Mouse (Mus musculus) erythroblast, embryonic 14.5 days (primary cell): ENCODE measurements around the gene Xpnpep1. TPM values are rescaled to one million over a fixed set of nuclear protein-coding genes. Genes with fewer than 3 reads are reported as not detected.

ENCODE experiments used
- H3K27me3 ChIP-seq: 2 replicates; pipeline ENCODE4 v1.6.1; 2012; ENCODE audit warnings: inconsistent platforms; ENCODE audit not compliant: control insufficient read depth
- H3K36me3 ChIP-seq: 2 replicates; pipeline ENCODE4 v1.6.1; 2012; ENCODE audit warnings: mild to moderate bottlenecking, inconsistent platforms; ENCODE audit not compliant: control insufficient read depth
- H3K4me1 ChIP-seq: 2 replicates; pipeline ENCODE4 v1.6.1; 2012; ENCODE audit warnings: inconsistent platforms; ENCODE audit not compliant: control insufficient read depth
- H3K4me3 ChIP-seq: replicated peaks from 2 replicates; pipeline ENCODE3; 2012; ENCODE audit warnings: moderate library complexity, mild to moderate bottlenecking, inconsistent platforms
- H3K9me3 ChIP-seq: 2 replicates; pipeline ENCODE4 v1.6.1; 2012; ENCODE audit warnings: low read length, inconsistent platforms, mixed read lengths; ENCODE audit not compliant: control insufficient read depth
- GATA1 ChIP-seq: IDR thresholded peaks from 2 replicates; pipeline ENCODE4 v1.6.1; 2012; ENCODE audit warnings: low read length, inconsistent platforms, mixed read lengths
- TAL1 ChIP-seq: IDR thresholded peaks from 3 replicates; pipeline ENCODE4 v1.6.1; 2012; ENCODE audit warnings: low read length, inconsistent platforms, mixed read lengths
- polyA plus RNA-seq: library from polyadenylated mRNA; stranded (reverse); fragments of >175 nt; gene quantifications from 2 replicates; pipeline ENCODE4 v1.2.3, GENCODE M21; 2012

Xpnpep1 gene
- polyA plus RNA-seq, 1 experiment, result 5.7 TPM

DNA sequence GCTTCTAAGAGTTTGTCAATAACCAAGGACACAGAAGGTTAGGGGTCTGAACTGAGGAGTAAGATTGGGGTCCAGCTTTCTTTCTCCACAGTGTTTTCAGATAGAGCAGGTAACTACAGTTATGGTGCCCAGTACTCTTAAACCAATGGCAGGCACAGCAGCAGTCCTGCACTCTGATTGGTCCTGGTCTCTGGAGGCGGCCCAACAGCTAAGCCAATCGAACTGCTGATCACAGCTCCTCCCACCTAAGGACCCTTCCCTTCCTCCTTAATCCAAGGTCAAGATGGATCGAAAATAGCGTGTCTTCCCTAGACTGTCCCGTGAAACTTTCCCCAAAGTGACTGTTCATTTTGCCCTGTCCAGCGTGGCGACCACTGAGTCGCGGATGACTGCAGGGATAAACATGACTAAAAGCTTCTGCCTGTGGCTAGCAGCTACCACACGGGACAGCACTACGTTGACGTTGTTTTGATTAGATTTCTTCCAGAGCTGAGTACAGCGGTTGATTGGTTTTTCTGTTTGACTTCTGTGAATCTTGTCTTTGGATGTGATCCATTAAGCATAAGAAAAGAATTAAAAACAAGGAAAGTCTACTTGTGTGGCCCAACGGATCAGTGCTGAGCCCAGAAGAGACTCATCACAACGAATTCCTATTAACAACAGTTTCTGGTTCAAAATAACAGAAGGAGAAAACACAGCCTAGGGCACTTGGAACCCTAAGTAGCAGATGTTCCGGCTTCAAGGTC, 18.1 kb upstream of the Xpnpep1 start:
- Histone ChIP-seq H3K36me3 (peaks cover 3% of the 10 kb centered on the region; the same call in 1 of the 2 replicates), H3K9me3 (no peaks in the 10 kb centered on the region), H3K4me1 (peaks cover 35% of the 10 kb centered on the region), H3K27me3 (no peaks in the 10 kb centered on the region), H3K4me3 (no peak overlapping the region)
- TF ChIP-seq GATA1, result no peak
- TF ChIP-seq TAL1, result no peak

DNA sequence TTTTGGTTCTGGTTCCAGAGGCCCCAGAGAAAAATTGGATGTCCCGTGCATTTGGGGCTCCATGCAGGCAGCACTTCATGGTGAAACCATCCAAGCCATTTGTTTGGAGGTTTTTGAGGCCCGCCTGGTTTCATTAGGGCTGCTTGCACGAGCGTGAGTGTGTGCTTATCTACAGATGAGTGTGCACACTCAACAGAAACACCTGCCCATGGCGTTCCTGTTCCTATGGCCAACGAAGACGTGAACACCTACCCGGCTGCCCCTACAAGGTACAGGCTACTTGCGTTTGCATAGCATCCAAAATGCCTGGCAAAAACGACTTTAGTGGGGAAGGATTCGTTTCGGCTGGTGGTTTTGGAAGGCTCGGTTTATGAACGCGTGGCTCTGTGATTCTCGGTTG, 13.3 kb upstream of the Xpnpep1 start:
- Histone ChIP-seq H3K4me3 (no peak overlapping the region), H3K27me3 (no peaks in the 10 kb centered on the region), H3K4me1 (peaks cover 31% of the 10 kb centered on the region), H3K9me3 (peaks cover 4% of the 10 kb centered on the region), H3K36me3 (peaks cover 3% of the 10 kb centered on the region; the same call in 1 of the 2 replicates)
- no peak for TF ChIP-seq TAL1
- TF ChIP-seq GATA1, result no peak

DNA sequence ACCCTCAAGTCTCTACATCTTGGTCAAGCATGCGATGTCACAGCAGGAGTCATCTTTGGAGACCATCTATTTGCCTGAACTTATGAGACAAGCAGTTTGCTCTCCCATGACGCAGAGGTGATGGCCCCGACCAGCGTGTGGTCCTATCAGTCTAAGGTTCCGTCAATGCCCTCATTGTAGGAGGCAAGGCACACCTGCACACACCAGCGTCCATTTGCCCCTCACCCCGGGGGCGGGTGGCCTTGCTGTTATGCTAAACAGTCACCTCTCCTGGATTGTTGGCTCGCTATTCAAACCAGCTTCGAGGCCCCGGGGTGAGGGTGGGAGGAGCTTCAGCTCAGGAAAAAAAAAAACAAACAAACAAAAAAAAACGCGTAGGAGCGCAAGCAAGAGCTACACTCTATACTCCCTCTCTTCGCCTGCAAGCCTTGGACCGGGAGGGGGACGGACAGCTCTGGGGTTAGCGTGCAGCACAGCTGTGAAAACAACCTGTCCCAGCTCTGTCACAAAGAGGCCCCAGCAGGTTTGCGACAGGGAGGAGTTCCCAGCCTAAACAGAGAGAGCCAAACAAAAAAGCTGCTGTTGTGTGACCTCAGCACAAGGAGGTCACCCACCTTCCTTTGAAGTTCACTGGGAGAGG, 12.1 kb upstream of the Xpnpep1 start:
- Histone ChIP-seq H3K4me3 (peak overlapping the region; percentile 54), H3K27me3 (no peaks in the 10 kb centered on the region), H3K36me3 (no peaks in the 10 kb centered on the region), H3K9me3 (peaks cover 4% of the 10 kb centered on the region), H3K4me1 (peaks cover 25% of the 10 kb centered on the region)
- TF ChIP-seq TAL1 (no peak), GATA1 (no peak)

DNA sequence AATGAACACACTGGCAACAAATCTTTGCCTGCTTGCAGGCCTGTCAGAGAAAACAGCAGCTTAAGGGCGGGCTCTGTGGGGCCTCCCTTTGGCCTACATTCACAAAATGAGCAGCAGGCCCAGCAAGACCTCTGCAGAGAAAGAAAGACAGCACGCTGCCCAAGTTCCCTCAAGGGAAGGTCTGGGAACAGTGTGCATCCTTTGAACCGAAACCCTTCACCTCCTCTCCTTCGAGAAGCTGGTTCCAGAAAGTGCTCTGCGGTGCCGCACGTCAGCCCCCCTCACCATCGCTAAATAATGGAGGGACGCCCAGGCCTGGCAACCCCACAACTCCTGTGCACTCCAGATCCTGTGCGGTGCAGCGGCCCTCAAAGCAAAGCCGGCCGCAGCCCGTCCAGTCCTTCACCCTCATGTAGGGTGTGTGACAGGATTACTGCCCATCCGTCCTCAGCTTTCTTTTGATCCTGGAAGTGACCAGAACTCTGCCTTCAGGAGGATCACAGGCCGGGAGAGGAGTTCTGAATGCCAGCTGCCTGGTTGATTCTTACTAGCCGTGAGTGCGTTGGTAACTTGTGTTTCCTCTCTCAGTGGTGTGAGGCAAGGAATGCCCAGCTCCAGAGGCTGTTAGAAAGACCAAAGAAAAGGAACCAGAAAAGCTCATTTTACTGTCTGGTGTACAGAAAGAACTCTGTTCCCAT, 11.4 kb upstream of the Xpnpep1 start:
- TF ChIP-seq TAL1 (no peak), GATA1 (no peak)
- Histone ChIP-seq H3K27me3 (no peaks in the 10 kb centered on the region), H3K36me3 (no peaks in the 10 kb centered on the region), H3K4me1 (peaks cover 25% of the 10 kb centered on the region), H3K9me3 (peaks cover 4% of the 10 kb centered on the region), H3K4me3 (no peak overlapping the region)

DNA sequence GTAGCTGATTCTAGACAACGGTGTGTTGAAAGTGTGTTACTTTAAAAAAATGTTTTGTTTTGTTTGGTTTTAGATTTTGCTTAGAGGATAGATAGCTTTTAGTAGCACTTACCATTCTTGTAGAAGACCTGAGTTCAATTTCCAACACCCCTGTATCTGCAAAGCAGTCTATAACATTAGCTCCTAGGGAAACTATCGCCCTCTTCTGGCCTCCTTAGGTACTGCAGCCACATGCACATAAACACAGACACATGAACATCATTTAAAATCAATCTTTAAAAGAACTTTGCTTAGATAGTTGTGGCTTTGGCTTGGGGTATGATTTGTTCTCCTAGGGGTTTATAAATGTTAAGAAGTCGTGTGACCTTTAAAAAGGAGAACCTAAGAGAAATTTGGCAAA, 10.1 kb upstream of the Xpnpep1 start:
- no peaks in the 10 kb centered on the region for H3K36me3 ChIP-seq
- no peak overlapping the region for H3K4me3 ChIP-seq
- TF ChIP-seq TAL1 (no peak), GATA1 (no peak)
- H3K27me3 ChIP-seq, result no peaks in the 10 kb centered on the region
- peaks cover 25% of the 10 kb centered on the region for H3K4me1 ChIP-seq
- H3K9me3 ChIP-seq, result peaks cover 4% of the 10 kb centered on the region

DNA sequence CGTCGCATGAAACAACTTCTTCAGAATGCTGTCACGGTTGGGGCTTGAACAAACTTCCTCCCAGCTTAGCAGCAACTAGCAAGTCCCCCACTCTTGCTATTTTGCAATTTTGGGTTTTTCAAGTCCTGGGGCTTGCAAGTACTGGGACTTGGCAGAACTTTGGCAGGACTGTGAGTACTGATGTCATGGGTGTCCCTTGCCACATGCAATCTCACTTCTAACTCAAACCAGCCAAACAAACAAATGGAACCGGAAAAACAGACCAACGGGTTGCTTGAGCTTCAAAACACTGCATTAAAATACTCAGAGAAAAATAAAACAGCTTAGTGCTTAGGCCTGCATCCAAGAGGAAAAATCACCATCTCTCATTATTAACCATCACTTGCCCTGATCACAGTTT, 7.2 kb upstream of the Xpnpep1 start:
- H3K4me1 ChIP-seq, result peaks cover 23% of the 10 kb centered on the region
- no peak overlapping the region for H3K4me3 ChIP-seq
- no peaks in the 10 kb centered on the region for H3K36me3 ChIP-seq
- TF ChIP-seq GATA1 (no peak), TAL1 (no peak)
- no peaks in the 10 kb centered on the region for H3K27me3 ChIP-seq
- peaks cover 4% of the 10 kb centered on the region for H3K9me3 ChIP-seq

DNA sequence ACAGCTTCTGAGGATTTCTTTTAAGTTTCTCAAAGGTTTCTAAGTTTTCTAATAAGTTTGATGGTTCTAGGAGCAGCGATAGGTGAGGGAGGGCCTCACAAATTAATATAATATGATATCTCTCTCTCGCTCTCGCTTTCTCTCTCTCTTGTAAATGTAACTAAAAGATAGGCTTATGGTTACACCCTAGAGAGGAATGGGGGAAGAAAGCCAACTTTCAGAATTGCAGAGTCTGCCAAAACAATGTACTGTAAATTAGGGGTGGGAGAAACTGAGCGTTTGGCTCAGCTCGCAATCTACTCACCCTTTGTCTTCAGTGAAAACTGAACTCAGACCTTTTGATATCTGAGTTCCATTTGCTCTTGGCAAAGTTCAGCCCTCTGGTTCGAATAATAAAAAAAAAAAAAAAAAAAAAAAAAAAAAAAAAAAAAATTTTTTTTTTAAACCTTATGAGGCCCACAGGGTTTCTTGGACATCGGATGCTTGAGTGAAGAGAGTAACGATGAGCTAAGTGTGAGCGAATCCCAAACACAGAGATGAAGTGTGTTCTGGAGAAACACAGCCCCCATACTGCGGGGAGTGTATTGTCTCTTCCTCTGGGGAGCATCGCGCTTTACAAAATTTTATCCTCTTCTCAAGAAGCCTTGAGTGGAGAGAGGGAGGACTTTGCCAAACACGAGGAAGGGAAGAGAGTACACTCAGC, 3.6 kb upstream of the Xpnpep1 start:
- no peak overlapping the region for H3K4me3 ChIP-seq
- no peaks in the 10 kb centered on the region for H3K36me3 ChIP-seq
- no peaks in the 10 kb centered on the region for H3K9me3 ChIP-seq

DNA sequence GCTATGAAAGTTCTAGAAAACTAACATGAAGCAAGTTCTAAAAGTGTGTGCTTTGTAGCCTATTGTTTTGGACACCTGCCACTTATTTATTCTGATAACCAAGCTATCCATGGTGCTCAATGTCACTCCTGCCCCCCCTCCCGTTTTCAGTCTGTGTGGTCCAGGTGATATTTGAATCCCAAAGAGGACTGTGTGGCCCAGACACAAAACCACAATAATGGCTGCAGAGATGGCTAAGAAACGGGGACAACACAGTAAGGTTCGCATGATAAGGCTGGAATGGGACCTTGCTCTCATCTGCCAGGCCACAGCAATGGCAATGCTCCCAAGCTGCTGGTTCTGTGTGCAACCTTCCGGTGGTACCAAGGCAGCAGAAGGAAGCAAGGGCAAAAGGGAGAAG, 1.6 kb upstream of the Xpnpep1 start:
- Histone ChIP-seq H3K4me1 (peaks cover 40% of the 10 kb centered on the region), H3K27me3 (no peaks in the 10 kb centered on the region), H3K9me3 (no peaks in the 10 kb centered on the region), H3K4me3 (no peak overlapping the region), H3K36me3 (peaks cover 5% of the 10 kb centered on the region)
- TF ChIP-seq TAL1 (no peak), GATA1 (no peak)

More for the DNA sequence above, 3.6 kb upstream of the Xpnpep1 start:
- TF ChIP-seq TAL1 (no peak), GATA1 (no peak)
- H3K27me3 ChIP-seq, result no peaks in the 10 kb centered on the region
- peaks cover 28% of the 10 kb centered on the region for H3K4me1 ChIP-seq

DNA sequence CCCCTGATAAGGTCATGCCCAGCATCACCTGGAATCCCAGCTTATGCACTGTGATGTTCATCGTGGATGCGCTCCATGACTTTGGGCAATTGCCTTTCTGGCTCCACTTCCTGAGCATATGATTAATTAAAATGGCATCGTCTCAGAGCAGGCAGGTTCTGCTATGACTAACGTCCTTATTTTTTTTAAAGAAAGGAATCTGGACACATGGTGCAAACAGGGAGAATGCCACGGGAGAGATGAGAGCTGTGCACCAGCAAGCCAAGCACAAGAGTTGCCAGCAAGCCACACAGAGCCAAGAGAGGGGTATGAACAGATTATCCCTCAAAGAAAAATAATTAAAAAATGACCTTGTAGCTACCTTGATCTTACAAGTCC, 1.1 kb upstream of the Xpnpep1 start:
- H3K36me3 ChIP-seq, result peaks cover 7% of the 10 kb centered on the region
- H3K9me3 ChIP-seq, result no peaks in the 10 kb centered on the region
- H3K4me1 ChIP-seq, result peaks cover 43% of the 10 kb centered on the region
- TF ChIP-seq TAL1 (no peak), GATA1 (no peak)
- no peak overlapping the region for H3K4me3 ChIP-seq
- H3K27me3 ChIP-seq, result no peaks in the 10 kb centered on the region
